Mouse (Mus musculus) T-helper 17 cell (primary cell): ENCODE measurements around the gene Mrm1.

Source experiments
- in situ Hi-C, 2 experiments: fragments of 300-600 bp; cut with MboI, MseI; formaldehyde crosslinking; loops; 1 replicate in 1 of 2; 2 replicates in 1 of 2; pipeline ENCODE4 v1.15.1; 2025; ENCODE audit warnings: high pct_unique_total_duplicates in 2 of 2

Gene Mrm1

DNA sequence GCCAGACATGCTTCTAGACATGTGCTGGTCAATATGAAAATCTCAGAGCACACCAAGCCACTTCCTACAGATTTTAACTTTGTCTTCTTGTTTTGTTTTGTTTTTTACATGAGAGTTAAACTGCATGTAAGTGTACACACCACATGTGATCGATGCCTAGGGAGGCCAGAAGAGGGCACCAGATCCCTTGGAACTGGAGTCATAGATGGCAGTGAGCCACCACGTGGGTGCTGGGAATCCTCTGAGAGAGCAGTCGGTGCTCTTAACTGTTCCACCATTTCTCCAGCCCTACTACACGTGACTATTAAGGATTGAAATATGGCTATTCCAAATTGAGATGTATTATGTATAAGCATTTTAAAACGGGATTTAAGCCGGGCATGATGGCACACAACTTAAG lies 2.0 kb downstream of the Mrm1 start:
- in situ Hi-C loops = loop anchor here in 1 of 2 experiments (10.0 kb wide), 1 partner anchor 303 kb away; the partner anchor contains the start of gene Aatf

DNA sequence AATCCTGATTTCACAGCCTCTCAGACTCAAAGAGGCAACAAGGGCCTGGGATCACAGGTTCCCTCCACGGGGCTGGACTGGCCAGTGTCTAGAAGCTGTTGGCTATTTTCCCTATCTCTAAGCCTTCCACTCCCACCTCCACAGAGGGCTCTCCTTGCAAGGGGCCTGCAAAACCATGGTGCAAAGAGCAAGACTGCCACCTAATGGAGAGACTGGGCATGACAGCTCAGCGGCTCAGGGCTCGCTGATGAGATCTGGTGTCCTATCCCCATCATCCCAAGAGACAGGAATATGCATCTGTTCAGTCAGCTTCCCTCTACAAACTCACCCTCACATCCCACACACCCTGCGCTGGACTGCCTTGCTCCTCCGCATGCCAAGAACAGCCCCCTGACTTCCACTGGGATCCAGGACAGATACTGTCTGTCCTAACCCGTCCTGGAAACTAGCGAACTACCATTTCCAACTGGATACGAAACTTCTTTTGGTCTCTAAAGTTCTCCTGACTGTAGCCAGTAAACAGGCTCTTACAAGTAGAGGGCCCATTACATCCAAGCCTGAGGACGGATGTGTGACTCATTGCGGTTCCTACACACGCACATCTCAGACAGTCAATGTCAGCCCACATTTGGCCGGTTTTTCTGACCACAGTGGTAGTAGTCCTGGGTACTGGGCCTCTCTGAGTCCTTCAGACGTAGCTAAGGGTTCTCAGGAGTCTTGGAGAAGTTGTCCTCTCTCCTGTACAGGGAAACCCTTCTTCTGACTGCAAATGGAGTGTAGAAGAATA lies 5.4 kb downstream of the Mrm1 start:
- in situ Hi-C loops = loop anchor here in 1 of 2 experiments (10.0 kb wide), 1 partner anchor 299 kb away; the partner anchor contains the start of gene Aatf

DNA sequence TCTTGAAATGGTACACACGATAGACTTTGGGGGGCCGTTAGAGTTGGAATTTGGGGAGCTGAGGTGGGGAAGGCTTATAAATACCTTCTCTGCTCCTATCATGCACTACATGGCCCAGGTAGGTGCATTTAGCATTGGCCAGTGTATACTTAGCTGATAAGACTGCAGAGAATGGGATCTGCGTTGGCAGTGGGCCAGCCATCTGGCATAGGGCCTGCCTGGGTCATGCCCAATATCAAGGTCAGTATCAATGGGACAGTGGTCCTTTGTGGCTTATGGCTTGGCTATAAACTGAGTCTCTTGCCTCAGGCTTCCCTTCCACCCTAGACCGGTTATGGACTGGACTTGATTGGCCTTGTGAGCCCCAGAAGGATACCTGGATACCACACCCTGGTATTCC lies 14.9 kb downstream of the Mrm1 start:
- in situ Hi-C loops = loop anchor here in 1 of 2 experiments (10.0 kb wide), 1 partner anchor 680 kb away; the partner anchor contains the start of genes Acaca and Tada2a

DNA sequence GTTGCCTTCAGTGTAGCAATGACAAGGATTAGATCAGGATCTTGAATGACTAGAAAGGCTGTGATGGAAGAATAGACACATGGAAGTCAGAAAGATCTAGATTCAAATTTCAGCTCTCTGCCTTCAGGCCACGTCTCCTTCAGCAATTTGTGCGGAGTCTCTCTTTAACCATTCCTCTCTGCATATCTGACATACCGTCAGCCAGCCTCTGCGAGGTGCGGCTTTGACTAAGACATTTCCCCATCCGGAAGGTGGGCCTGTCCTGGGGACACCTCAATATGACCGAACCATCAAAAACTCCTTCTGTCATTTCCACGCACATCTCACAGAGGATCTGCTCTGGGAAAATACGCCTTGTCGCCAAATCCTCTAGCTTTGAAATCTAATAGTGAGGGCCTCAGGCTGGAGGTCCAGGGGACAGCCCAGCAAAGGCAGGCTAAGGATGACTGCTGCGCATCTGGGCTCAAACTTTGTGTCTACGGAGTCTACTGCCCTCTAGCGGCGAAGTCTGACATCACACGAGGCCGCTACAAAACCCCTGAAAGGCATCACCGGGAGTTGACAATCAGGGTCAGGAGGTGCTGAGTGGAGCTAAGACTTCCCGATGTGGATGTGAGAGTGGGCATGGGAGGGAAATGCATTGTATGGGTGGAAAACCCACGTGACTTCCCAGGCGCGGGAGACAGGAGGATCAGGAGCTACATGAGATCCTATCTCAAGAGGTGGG lies 21.5 kb downstream of the Mrm1 start:
- in situ Hi-C loops = loop anchor here (5.0 to 10.0 kb wide), 2 partner anchors 373 to 375 kb away; no protein-coding TSS in a partner anchor

DNA sequence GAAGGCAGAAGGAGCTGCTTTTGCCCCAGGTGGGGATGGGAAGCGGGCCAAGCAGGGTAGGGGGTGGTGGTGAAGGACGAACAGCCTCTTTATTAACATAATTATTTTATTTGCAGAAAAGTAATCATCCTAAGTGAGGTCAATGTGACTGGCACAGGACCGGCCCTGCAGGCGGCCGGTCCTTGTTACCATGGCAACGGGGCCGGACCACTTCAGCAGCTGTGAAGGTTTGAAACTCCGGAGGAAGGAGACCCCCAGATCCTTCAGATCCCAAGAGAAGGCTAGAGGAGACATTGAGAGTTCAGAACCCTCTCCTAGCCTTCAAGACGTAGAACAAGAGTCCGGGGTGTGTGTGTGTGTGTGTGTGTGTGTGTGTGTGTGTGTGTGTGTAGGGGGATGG lies 22.3 kb downstream of the Mrm1 start:
- in situ Hi-C loops = loop anchor here (5.0 to 10.0 kb wide), 2 partner anchors 372 to 375 kb away; no protein-coding TSS in a partner anchor

DNA sequence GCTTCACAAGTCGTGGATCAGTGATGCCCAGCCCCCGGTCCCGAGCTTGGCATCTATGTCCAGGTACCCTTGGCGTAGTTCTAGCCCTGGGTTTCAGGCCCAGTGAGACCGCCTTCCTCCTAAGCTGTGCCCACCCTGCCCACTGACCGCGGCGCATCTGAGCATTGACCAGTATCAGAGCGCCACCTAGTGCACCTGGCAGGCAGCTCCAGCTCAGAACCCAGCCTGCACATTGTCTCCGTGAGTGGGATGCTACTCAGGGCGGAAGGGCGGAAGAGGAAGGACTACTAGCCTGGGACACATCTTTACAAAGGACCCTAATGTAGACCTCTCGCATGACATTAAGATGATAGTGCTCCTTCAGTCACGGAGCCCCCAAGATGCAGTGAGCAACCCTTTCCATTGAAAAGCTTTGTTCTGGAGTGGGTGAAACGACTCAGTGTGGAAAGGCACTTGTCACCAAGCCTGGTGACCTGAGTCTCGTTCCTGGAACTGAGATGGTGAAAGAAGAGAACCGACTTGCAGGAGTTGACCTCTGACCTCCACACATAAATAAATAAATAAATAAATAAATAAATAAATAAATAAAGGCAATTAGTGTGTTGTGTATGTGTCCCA lies 24.7 kb downstream of the Mrm1 start:
- in situ Hi-C loops = loop anchor here (5.0 to 10.0 kb wide), 2 partner anchors 370 to 372 kb away; no protein-coding TSS in a partner anchor

DNA sequence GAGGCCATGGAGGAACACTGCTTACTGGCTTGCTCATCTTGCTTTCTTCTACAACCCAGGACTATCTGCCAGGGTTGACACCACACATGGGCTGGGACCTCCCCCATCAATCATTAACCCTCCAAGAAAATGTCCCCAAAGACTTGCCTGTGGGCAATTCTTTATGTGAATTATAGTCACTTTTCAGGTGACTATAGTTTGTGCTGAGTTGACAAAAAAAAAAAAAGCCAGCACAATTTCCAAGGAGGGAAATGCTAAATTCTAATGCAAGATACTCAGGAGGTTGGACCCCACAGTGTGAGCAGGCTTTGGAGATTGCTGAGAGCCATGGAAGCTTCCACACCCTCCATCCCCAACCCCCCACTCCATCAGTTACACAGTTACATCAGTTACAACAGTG lies 25.8 kb downstream of the Mrm1 start:
- in situ Hi-C loops = loop anchor here in 1 of 2 experiments (10.0 kb wide), 1 partner anchor 369 kb away; no protein-coding TSS in a partner anchor

DNA sequence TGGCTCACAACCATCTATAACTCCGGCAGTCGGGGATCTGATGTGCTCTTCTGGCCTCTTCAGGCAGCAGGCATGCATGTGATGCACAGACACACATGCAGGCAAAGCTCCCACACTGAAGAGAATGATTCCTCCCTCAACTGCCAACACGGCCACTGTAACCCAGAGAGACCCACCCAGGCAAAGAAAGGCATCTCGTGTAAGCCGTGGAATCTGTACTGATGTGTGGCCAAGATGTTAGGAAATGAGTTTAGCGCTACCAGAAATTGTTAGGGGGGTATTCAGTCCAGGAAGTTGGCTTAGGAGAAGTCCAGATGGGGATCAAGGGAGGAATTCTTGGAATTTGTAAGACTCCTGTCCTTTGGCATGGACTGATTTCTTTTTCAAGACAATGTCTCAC lies 28.9 kb downstream of the Mrm1 start:
- in situ Hi-C loops = loop anchor here in 1 of 2 experiments (10.0 kb wide), 1 partner anchor 366 kb away; no protein-coding TSS in a partner anchor

DNA sequence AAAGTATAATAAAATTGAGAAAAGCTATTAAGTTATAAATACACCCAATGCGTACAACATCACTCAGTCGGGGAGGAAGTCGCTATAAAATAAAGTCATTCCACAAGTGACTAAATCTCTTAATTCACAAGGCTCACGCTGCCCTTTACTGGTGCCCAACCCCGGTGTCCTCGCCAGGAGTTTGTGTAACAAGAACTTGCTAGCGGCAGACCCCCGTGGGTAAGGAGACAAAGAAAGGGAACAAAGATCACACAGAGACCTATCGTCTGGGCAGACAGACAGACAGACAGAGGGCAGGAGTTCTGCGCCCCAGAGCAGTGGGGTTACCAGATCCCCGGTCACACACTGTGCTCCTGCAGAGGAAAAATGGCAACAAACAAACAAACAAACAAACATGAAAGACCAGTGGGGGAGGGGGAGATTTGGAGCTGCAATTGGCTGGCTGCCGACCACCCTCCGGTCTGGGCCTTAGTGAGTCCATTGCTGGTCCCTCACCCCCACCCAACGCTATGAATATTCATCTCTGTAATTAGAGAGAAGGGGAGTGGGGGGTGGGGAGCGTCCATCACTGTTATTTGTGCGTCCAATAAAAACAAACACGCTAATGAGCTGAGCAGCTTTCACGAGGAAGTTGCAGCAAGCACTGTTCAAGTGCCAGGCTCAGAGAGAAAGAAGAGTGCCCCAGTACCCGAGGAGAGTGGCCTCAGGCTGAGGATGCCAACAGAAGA lies 39.0 kb downstream of the Mrm1 start:
- in situ Hi-C loops = no loop called here

DNA sequence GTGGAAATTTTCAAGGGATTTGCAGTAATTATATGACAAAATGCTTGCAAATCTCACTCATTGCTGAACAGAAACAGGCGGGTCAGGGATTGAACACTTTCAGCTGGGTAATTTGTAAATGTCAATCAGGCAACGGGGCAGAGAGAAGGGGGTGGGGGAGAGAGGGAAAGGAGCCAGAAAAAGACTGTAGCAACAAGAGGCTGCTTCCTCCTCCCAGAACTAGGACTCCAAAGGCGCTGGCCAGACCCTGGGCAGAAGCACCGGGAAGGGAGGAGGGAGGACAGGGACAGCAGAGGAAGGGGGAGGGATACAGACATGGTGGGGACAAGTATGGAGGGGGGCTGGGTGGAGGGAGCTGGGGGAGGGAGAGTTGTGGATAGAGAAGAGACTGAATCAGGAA lies 43.8 kb downstream of the Mrm1 start:
- in situ Hi-C loops = no loop called here

DNA sequence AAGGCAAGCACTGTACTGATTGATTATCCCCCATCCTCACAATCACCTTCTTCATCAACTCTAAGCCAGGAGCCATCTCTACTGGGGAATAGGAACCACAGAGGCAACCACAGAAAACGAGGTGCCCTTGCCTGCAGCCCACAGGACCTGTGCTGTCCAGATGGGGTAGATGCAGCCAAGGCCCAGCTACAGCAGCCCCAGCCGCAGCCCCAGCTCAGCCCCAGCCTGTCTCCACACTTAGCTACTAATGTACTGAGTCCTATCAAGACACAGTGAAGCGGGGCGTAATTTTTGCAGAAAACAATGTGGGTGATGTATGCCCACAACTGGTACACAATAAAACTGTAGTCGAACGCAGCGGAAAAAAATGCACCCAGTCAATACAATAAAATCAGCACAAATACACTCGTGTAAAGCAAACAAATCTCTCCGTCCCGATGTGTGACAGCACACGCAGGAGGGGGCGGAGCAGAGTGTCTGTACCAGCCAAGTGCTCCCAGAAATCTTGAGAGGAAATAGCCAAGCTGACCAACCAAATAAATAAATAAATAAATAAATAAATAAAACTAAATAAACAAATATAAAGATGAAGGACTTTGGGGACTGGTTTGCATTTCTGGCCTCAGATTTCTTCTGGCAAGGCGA lies 44.3 kb downstream of the Mrm1 start:
- in situ Hi-C loops = no loop called here

DNA sequence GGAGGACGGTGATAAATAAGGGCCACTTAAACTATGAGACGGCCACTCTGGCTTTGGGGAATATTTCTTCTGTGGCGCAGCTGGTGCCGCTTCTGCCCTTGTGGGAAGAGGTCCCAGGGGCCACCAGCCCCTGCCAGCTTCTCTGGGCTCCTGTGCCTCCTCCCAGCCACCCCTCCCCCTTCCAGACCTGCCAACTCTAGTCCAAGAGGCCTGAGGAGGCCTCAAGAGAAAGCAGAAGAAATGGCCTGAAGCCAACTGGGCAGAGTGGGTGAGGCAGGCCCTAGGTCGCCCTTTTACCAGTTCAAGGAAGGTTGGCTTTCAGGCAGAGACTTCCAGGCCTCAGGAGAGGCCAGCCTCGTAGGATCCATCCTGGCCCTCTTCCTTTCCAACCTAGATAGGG lies 51.4 kb downstream of the Mrm1 start:
- in situ Hi-C loops = no loop called here

DNA sequence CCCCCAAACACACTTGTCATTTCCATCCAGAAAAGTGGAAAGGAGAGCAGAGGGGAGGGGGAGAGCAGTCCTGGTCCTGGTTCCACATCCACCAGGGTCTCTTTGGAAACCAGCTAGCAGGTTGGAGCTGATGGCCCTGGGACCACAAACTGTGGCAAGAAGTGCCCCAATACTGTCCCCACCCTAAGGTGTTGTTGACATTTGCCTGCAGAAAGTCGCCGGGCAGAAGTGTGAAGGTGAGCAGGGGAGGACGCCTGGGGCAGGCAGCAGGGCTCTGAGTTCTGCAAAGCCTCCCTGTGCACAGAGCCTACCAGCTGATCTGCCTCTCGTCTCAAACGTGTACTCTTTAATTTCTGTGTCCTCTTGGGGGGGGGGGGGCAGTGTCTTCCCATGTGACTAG lies 54.2 kb downstream of the Mrm1 start:
- in situ Hi-C loops = no loop called here

DNA sequence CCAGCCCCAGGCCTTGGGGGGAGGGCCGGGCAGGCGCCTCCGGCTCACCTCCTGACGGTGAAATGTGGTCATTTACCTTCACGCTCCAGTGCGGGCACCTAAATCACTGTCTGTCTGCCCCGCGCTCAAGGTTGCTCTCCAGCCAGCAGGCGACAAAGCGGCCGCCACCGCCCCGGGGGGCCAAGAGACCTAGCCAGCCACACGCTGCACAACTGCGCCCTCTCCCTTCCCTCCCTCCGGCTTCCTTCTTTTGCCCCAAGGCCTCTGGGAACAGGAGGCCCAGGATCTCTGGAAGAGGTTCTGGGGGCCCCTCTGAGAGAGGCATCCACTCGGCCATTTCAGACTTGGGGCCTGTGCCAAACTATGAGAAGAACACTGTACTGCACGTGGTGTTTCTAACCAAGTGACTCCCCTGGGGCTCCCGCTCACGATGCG lies 54.8 kb downstream of the Mrm1 start:
- in situ Hi-C loops = no loop called here

DNA sequence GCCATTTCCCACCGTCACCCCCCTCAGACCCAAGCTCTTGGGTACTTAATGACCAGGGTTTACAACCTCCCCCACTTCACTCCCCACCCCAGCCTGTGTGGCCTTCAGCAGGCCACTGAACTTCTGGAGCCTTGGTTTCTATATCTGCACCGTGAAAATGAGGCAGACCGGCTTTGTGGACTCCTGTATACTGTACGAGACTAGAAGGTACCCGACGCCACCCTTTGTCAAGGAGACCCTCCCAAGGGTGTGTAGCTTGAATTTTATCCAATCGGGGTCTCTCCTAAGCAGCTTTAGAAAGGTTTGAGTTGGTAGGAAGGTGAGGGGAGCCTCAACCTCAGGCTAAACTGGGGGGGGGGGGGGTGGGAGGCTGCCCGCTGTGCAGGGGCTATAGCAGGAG lies 55.2 kb downstream of the Mrm1 start:
- in situ Hi-C loops = no loop called here
